Mouse (Mus musculus) G1E (cell line): Measurements from ENCODE around the gene Ghrhr. TPM values are rescaled to one million over a fixed set of nuclear protein-coding genes. Genes with fewer than 3 reads are reported as not detected.

Source experiments
- ATAC-seq: 2 replicates; pipeline ENCODE4 v1.8.0; 2016; ENCODE audit warnings: mild to moderate bottlenecking; ENCODE audit not compliant: insufficient number of reproducible peaks, poor library complexity, low FRiP score, severe bottlenecking; ENCODE audit errors: extremely low read depth
- DNase-seq: peaks from one replicate; pipeline ENCODE4 v3.0.0; 2012; ENCODE audit warnings: low spot score
- H3K27me3 ChIP-seq: 2 replicates; pipeline ENCODE4 v1.6.1; 2012; ENCODE audit warnings: mild to moderate bottlenecking, low read length, inconsistent platforms; ENCODE audit not compliant: insufficient read depth
- H3K36me3 ChIP-seq: replicated peaks from 2 replicates; pipeline ENCODE3; 2012; ENCODE audit warnings: mild to moderate bottlenecking, inconsistent platforms
- H3K4me1 ChIP-seq: 2 replicates; pipeline ENCODE4 v1.6.1; 2012; ENCODE audit warnings: low read depth, low read length, inconsistent platforms, mixed read lengths; ENCODE audit not compliant: insufficient read depth
- H3K4me3 ChIP-seq: 2 replicates; pipeline ENCODE4 v1.5.1; 2012; ENCODE audit warnings: low read depth, mild to moderate bottlenecking, inconsistent platforms, low read length, moderate library complexity, mixed read lengths
- H3K9me3 ChIP-seq: replicated peaks from 2 replicates; pipeline ENCODE4 v1.6.1; 2012; ENCODE audit warnings: inconsistent platforms
- CTCF ChIP-seq: IDR thresholded peaks from 2 replicates; pipeline ENCODE4 v1.5.1; 2012; ENCODE audit warnings: low read depth, low read length, inconsistent platforms, mixed read lengths
- GATA1 ChIP-seq: IDR thresholded peaks from 2 replicates; pipeline ENCODE4 v1.6.1; 2012; ENCODE audit warnings: borderline replicate concordance, low read length, inconsistent platforms, mixed read lengths
- GATA2 ChIP-seq: IDR thresholded peaks from 2 replicates; pipeline ENCODE4 v1.6.1; 2012; ENCODE audit warnings: low read depth, low read length, inconsistent platforms, borderline replicate concordance
- POLR2AphosphoS5 ChIP-seq: IDR thresholded peaks from 2 replicates; pipeline ENCODE4 v1.6.1; 2012; ENCODE audit warnings: low read depth, low read length, inconsistent platforms; ENCODE audit not compliant: insufficient replicate concordance
- TAL1 ChIP-seq: conservative IDR thresholded peaks from 2 replicates; pipeline ENCODE4 v1.6.1; 2012; ENCODE audit warnings: low read depth, low read length, inconsistent platforms, mixed read lengths
- polyA plus RNA-seq: library from polyadenylated mRNA; stranded (reverse); fragments of >175 nt; gene quantifications from 2 replicates; pipeline ENCODE4 v1.2.3, GENCODE M21; 2012
- total RNA-seq, 2 experiments: library from RNA; stranded (forward) in 1 of 2; stranded (reverse) in 1 of 2; fragments of 200-1000 nt in 1 of 2; fragments of >200 nt in 1 of 2; fragmentation: Nextera tagmentation in 1 of 2; gene quantifications; 2 replicates each; pipeline ENCODE4 v1.2.3; 2014 to 2017

Ghrhr gene
- not detected in 2 replicates for total RNA-seq (2014; fragmentation: Nextera tagmentation)
- total RNA-seq (2017), result 0.06 and 0.11 TPM in 2 replicates
- polyA plus RNA-seq, result not detected in 2 replicates

GRCm38 (mm10) chr6:55376076-55376475, at the start of gene Ghrhr:
Gene Ghrhr (plus strand): TSS chr6:55376295.
- Histone ChIP-seq H3K4me1 (no peaks in the 10 kb centered on the region), H3K27me3 (no peaks in the 10 kb centered on the region), H3K4me3 (no peak within 1 kb of the TSS), H3K36me3 (no peaks in the 10 kb centered on the region), H3K9me3 (no peaks in the 10 kb centered on the region)
- ATAC-seq (no peak), DNase-seq (no peak)
- TF ChIP-seq TAL1 (no peak), GATA2 (no peak)

- H3K4me3 ChIP-seq, result no peak overlapping the region
- H3K36me3 ChIP-seq, result no peaks in the 10 kb centered on the region
- H3K9me3 ChIP-seq, result no peaks in the 10 kb centered on the region
- H3K27me3 ChIP-seq, result no peaks in the 10 kb centered on the region
- ATAC-seq (no peak), DNase-seq (no peak)
- no peak for TF ChIP-seq CTCF
- TF ChIP-seq GATA1, result no peak
- no peak for TF ChIP-seq GATA2
- TF ChIP-seq POLR2AphosphoS5, result no peak
- no peak for TF ChIP-seq TAL1
- no peaks in the 10 kb centered on the region for H3K4me1 ChIP-seq
Measured at GRCm38 (mm10) chr6:55326299-55326698, 49.8 kb upstream of the Ghrhr start.

GRCm38 (mm10) chr6:55327326-55327725, 48.8 kb upstream of the Ghrhr start:
- no peak for ATAC-seq
- Histone ChIP-seq H3K4me1 (no peaks in the 10 kb centered on the region), H3K27me3 (no peaks in the 10 kb centered on the region), H3K9me3 (no peaks in the 10 kb centered on the region), H3K36me3 (no peaks in the 10 kb centered on the region), H3K4me3 (no peak overlapping the region)
- TF ChIP-seq TAL1 (no peak), CTCF (no peak), GATA1 (no peak), GATA2 (no peak), POLR2AphosphoS5 (no peak)
- no peak for DNase-seq

- H3K4me3 ChIP-seq, result no peak overlapping the region
- TF ChIP-seq GATA1 (no peak), GATA2 (no peak), CTCF (no peak), TAL1 (no peak), POLR2AphosphoS5 (no peak)
- H3K4me1 ChIP-seq, result no peaks in the 10 kb centered on the region
- DNase-seq (no peak), ATAC-seq (no peak)
- H3K27me3 ChIP-seq, result no peaks in the 10 kb centered on the region
- no peaks in the 10 kb centered on the region for H3K36me3 ChIP-seq
- no peaks in the 10 kb centered on the region for H3K9me3 ChIP-seq
Measured at GRCm38 (mm10) chr6:55328179-55328578, 47.9 kb upstream of the Ghrhr start.

- H3K36me3 ChIP-seq, result no peaks in the 10 kb centered on the region
- H3K9me3 ChIP-seq, result no peaks in the 10 kb centered on the region
- H3K27me3 ChIP-seq, result no peaks in the 10 kb centered on the region
- DNase-seq (no peak), ATAC-seq (no peak)
- H3K4me3 ChIP-seq, result no peak overlapping the region
- TF ChIP-seq GATA1 (no peak), GATA2 (no peak), TAL1 (no peak), CTCF (no peak), POLR2AphosphoS5 (no peak)
- H3K4me1 ChIP-seq, result no peaks in the 10 kb centered on the region
Measured at GRCm38 (mm10) chr6:55331315-55331714, 44.8 kb upstream of the Ghrhr start.

GRCm38 (mm10) chr6:55332100-55332772, 43.9 kb upstream of the Ghrhr start:
- no peak overlapping the region for H3K4me3 ChIP-seq
- no peaks in the 10 kb centered on the region for H3K4me1 ChIP-seq
- no peaks in the 10 kb centered on the region for H3K36me3 ChIP-seq
- no peak for DNase-seq
- no peaks in the 10 kb centered on the region for H3K9me3 ChIP-seq
- TF ChIP-seq GATA1 (no peak), CTCF (no peak), TAL1 (no peak), POLR2AphosphoS5 (no peak), GATA2 (no peak)
- no peaks in the 10 kb centered on the region for H3K27me3 ChIP-seq
- no peak for ATAC-seq

- no peaks in the 10 kb centered on the region for H3K27me3 ChIP-seq
- ATAC-seq (no peak), DNase-seq (no peak)
- no peaks in the 10 kb centered on the region for H3K4me1 ChIP-seq
- H3K4me3 ChIP-seq, result no peak overlapping the region
- TF ChIP-seq POLR2AphosphoS5 (no peak), TAL1 (no peak), GATA1 (no peak), CTCF (no peak), GATA2 (no peak)
- no peaks in the 10 kb centered on the region for H3K36me3 ChIP-seq
- H3K9me3 ChIP-seq, result no peaks in the 10 kb centered on the region
Measured at GRCm38 (mm10) chr6:55332773-55333109, 43.4 kb upstream of the Ghrhr start.
